Mouse (Mus musculus): ENCODE results near the gene Cnnm4.

The Cnnm4 gene

DNA sequence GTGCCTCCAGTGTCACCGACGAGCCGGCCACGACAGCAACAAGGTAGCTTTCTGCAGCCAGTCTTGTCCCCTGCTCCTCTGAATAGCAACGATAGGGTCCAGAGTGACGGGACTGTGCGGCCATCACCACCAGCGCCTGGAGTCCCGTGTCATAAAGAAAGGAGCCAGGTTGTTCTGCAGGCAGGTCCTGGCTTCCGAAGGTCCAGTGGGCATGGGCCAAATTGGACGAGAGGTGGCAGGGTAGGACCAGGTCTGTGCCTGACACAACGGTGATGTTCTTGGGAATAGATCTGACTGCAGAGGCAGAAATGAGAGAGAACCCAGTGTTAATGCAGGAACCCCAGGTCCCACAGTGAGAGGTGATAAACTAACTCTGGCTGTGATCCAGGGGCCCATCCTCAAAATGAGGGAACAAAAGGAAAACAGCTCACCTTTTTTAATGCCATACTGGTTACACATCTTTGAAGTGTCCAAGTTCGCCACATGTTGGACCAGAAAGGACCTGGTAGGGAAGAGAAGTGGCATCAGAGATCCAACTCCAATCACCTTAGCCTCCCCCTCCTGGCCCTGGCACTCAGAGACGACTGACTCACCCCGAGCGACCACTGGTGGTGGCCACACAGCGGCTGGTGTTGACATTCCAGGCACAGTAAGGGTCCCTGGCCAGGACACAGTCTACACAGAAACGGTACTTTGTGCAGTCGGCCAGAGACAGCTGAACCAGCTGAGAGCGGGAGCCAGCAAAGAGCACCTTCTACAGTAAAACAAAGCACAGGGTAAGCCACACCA is 78.8 kb downstream of the Cnnm4 start:
- in situ Hi-C loops (cut with MboI; ENCODE audit: low pct_unique_long_range_greater_than_20kb in 1 of 2, low sequenced_read_pairs in 2 of 2, unreplicated experiment in 1 of 2) = loop anchor here in 1 of 2 experiments (10.0 kb wide), 1 partner anchor 65 kb away; no protein-coding TSS in a partner anchor

GRCm38 (mm10) chr1:36551904-36552303 is 80.5 kb downstream of the Cnnm4 start:
- in situ Hi-C loops (cut with MboI; ENCODE audit: low pct_unique_long_range_greater_than_20kb in 1 of 2, low sequenced_read_pairs in 2 of 2, unreplicated experiment in 1 of 2) = loop anchor here in 1 of 2 experiments (10.0 kb wide), 1 partner anchor 63 kb away; no protein-coding TSS in a partner anchor

DNA sequence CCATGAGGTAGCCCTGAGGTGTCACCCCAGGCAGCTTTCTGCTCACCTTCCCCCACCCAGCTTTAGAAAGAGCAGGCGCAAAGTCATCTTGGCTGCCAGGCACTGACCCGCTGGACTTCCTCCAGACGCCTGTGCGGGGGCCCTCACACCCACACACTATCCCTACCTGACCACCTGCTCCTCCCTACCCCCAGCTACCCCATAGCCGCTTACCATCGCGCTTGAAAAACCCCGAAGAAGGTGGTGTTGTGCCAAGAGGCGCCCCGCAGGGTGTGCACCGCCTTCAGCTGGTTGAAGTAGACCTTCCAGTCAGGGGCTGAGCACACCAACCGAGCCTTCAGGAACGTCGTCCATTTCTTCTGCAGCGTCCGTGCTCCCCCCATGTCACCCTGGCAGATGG is 81.1 kb downstream of the Cnnm4 start:
- in situ Hi-C loops (cut with MboI; ENCODE audit: low pct_unique_long_range_greater_than_20kb in 1 of 2, low sequenced_read_pairs in 2 of 2, unreplicated experiment in 1 of 2) = loop anchor here in 1 of 2 experiments (10.0 kb wide), 1 partner anchor 62 kb away; no protein-coding TSS in a partner anchor

- in situ Hi-C loops (cut with MboI; ENCODE audit: low pct_unique_long_range_greater_than_20kb in 1 of 2, low sequenced_read_pairs in 2 of 2, unreplicated experiment in 1 of 2) = loop anchor here in 1 of 2 experiments (10.0 kb wide), 1 partner anchor 60 kb away; no protein-coding TSS in a partner anchor
These were observed 83.4 kb downstream of the Cnnm4 start for GRCm38 (mm10) chr1:36554633-36555399.

- in situ Hi-C loops (cut with MboI; ENCODE audit: low pct_unique_long_range_greater_than_20kb in 1 of 2, low sequenced_read_pairs in 2 of 2, unreplicated experiment in 1 of 2) = loop anchor here in 1 of 2 experiments (10.0 kb wide), 1 partner anchor 59 kb away; no protein-coding TSS in a partner anchor
These were observed 84.5 kb downstream of the Cnnm4 start for GRCm38 (mm10) chr1:36555798-36556395.

DNA sequence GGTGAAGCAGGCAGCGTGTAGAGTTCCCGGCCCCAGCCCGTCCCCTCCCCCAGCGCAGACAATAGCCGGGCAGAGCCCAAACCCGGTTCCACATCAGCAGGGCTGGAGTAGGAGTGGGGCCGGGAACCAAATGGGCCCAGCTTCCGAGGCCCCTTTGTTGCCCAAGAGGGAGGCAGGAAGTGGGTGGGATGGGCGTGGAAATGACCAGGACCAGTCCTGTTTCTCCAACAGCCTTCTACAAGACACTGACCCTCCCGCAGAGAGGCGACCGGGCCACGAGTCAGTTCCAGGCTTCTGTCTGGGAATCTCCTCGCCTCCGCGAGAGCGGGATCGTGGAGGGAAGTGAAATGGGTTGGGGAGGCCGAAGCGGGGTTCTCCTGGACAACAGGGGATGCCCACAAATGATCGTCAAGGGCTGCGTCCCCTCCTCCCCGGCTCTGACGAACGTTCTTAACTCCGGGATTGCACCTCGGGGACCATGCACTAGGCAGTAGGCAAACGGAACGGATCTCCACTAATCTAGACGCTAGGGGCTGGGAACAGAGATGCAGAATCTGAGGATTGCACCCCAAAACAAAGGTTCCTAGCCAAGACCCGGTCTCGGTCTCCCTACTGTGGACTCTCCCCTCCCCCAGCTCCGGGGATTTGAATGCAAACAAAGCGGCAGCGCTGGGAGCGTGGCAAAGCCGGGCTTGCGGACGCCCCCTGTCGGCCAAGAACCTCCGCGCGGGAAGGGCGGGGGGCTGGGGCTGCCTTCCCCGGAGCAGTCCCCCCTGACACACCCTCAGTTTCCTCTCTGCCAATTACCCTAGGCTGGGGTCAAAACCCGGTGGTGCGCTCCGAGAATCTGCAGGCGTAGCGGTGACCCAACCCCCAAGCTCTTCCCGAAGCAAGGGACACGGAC is 85.4 kb downstream of the Cnnm4 start:
- in situ Hi-C loops (cut with MboI; ENCODE audit: low pct_unique_long_range_greater_than_20kb in 1 of 2, low sequenced_read_pairs in 2 of 2, unreplicated experiment in 1 of 2) = loop anchor here in 1 of 2 experiments (10.0 kb wide), 1 partner anchor 58 kb away; no protein-coding TSS in a partner anchor

GRCm38 (mm10) chr1:36557457-36558011 is 86.1 kb downstream of the Cnnm4 start:
- in situ Hi-C loops (cut with MboI; ENCODE audit: low pct_unique_long_range_greater_than_20kb in 1 of 2, low sequenced_read_pairs in 2 of 2, unreplicated experiment in 1 of 2) = loop anchor here in 1 of 2 experiments (10.0 kb wide), 1 partner anchor 57 kb away; no protein-coding TSS in a partner anchor
